Mouse (Mus musculus): ENCODE results near the gene Zbp1.

Zbp1 gene

DNA sequence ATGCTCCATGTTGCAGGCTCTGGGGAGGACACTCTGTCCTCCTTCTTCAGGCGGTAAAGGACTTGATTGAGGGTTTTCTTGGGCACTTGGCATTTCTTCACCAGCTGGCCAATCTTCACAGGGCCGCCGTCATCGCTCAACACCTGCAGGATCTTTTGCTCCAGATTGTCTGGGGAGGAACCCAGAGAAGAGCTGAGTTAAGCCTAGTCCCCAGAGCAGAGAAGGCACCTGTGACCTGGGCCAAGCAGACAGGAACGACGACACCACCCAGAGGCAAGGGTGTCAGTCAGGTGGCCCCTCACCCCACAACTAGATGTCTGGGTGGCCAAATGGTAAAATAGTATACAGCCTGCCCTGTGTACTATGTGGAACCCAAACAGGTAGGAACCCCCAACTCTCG lies 1.9 kb downstream of the Zbp1 start:
- DNase-seq (ENCODE audit: low spot score in 2 of 2): no peak

DNA sequence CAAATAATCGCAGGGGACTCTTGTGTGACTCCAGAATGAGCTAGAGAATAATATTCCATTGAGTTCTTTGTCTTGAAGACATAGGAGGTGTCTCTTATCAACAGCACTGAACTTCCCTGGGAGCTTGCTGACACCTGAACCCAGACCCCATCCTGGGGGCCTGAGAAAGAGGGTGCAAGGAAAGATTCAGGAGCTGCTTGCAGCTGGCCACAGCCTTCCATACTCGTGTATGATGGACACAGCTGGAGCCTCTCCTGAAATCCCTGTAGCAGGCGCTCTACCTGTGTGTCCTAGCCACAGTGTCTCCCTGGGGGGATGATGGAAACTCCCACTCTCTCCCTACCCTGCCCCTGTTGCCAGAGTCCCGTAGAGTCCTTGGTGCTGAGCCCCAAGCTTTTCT lies 6.5 kb downstream of the Zbp1 start:
- no peak for DNase-seq (ENCODE audit: low spot score in 2 of 2)

DNA sequence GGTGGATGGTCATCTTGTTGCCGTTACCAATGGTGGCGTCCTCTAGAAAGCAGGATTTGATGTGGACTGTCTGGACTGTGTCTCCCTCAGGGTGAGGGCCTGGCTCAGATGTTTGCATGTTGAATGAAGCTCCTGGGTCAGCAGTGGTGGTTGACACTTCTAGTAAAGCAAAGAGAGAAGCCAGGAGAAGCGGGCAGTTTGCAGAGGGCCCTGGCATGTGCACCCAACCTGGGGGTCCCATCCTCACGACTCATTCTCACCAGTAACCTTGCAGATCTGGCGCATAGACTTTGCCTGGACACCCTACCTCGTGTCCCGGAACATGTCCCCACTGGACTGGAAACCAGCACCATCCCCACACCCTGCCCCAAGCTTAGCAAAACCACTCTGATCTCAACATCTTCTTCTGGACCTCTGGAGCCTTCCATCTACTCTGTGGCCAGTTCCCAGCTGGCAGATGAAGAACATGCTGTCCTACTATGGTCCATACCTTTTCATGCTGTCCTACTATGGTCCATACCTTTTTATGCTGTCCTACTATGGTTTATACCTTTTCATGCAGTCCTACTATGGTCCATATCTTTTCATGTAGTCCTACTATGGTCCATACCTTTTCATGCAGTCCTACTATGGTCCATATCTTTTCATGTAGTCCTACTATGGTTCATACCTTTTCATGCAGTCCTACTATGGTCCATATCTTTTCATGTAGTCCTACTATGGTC lies 9.5 kb downstream of the Zbp1 start:
- no peak for DNase-seq (ENCODE audit: low spot score in 2 of 2)

DNA sequence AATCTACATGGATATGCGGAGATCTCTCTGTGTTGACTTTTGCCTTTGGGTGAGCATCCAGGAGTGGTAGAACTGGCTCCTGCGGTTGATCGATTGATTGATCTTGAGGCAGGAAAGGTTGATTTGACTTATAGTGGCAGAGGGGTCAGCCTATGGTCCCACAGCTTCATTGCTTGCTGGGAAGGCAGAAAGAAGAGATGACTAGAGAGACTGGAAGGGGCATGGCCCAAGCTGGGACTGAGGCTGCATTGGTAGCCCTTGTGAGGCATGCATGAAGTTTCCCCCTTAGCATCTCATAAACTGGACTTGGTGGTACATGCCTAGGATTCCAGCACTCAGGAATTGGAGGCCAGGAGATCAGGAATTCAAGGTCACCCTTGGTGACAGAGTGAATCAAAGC lies 11.7 kb downstream of the Zbp1 start:
- no peak for DNase-seq (ENCODE audit: low spot score in 2 of 2)

DNA sequence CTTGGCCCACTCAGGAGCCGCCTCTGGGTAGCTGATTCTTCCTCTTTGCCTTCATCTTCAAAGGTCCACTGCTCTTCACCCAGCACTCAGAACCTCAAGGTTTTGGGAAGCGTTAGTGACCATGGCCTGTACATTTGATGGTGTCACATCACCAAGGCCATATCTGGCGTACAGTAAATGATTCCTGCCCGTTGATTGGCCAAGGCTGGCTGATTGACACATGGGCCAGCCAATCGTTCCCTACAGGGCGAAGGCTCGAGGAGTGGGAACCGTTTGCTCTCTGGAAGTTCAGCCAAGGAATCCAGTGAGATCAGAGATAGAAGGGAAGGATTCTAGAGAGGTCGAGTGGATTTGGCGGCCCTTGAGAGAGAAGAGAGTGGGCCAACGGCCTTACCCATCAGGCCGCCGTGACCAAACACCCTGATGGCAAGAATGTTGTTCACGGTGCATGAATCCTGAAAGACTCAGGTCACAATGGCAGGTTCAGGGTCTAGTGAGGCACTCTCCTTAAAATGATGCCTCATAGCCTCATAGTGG lies 13.1 kb downstream of the Zbp1 start:
- DNase-seq (ENCODE audit: low spot score in 2 of 2): no peak

DNA sequence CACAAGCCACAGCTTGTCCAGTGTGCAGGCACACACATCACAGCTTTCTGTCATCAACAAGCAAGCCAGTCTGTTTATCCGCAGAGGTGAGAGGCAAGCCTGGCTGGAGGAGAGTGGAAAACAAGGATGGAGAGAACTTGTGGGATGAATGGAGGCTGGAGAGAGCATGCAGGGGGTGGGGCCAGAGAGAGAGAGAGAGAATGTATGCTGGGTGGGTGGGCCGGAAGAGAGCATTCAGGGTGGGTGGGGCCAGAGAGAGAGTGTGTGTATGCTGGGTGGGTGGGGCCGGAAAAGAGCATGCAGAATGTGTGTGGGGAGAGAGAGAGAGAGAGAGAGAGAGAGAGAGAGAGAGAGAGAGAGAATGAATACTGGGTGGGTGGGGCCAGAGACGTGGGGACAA lies 14.1 kb downstream of the Zbp1 start:
- DNase-seq (ENCODE audit: low spot score in 2 of 2): no peak

DNA sequence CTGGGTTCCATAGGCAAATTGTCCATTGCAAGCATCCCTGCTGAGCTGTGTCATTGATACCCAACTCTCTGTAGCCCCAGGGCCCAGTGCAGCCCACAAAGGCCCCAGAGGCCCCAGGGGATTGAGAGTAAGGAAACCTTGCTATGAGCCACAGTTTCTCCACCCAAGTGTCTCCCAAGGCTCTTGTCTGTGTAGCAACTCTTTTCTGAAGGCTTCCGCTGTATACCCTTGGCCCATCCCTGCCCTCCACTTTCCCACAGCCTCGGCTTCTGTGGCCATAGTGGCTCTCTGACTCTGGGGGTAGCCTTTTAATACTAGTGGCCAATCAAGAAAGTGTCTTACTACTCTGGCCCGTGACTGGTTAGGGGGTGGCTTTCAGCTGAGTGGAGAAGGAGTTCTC lies 15.0 kb downstream of the Zbp1 start:
- DNase-seq (ENCODE audit: low spot score in 2 of 2): no peak

DNA sequence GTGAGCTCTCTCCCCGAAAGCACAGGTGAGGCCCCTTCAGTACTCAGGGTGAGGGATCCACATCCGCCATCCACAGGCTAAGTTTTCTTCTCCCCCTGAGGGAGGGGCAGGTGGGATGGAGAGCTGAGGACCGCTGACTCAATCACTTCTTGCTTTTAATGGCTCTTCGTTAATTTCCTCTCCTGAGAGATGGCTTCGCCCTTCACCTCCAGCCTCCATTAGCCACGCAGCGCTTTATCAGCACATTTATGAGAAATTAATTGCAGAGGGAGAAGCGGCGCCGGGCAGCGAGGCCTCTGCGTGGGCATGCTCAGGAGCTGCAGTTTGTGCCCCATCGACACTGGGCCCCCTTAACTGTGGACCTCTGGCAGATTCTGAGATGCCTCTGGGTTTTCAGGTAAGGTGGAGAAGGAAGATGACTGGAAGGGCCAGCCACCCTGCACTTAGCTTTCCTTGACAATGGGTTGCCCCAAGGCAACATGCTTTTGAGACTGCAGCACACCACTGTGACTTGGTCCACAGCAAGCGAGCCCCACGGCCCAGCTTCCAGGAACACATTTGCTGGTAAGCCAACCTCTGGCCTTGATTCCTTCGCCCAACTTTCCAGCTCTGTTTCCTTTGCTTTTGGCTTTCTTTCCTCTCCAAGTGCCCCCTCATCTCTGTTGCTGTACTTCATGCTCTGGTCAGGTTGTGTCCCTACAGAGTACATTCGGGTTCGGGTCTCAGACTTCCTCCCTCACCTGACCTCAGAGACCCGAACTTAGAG lies 15.6 kb downstream of the Zbp1 start:
- no peak for DNase-seq (ENCODE audit: low spot score in 2 of 2)

DNA sequence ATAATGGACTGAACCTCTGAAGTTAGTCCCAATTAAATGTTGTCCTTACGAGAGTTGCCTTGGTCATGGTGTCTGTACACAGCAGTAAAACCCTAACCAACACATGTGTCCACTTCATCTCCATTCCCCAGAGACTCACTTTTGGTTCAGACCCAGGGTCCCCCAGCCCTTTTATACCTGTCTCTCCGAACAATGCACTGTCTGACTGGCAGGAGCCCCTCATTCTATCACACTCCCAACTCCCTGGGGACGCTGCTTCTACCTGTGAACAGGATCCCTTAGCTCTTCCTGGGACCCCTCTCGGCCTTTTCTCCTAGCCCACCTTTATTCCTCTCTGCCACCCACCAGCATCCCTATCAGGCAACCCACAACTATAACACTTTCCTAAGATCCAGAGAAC lies 23.9 kb downstream of the Zbp1 start:
- DNase-seq (ENCODE audit: low spot score in 2 of 2): no peak

DNA sequence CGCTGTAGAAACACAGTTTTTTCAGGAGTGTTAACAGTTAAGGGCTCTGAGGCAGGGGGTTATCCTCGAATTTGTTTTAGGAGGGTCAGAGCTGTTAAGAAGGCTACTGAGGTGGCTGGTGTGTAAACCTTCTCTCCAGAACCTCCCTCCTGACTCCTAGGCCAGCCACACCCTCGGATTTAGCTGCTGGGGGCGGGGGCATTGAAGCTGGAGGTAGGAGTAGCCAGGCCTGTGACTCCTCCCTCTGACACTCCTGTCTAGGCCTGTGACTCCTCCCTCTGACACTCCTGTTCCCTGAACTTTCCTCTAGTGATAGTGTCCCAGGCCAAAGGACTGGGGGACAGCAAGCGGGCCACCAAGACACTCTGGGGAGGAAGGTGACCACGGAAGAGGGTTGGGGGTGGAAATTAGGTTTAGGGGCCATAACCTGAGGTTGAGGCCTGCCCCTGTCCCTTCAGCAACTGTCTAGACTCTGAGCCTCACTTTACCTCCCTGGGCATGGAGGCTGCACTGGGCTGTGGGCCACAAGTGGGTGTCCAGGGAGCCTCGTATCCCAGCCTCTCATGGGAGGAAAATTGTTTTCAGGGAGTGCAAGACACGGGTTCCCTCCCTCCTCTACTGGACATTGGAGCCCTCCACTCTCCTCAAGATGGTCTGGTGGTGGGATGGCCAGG lies 31.4 kb downstream of the Zbp1 start:
- no peak for DNase-seq (ENCODE audit: low spot score in 2 of 2)

DNA sequence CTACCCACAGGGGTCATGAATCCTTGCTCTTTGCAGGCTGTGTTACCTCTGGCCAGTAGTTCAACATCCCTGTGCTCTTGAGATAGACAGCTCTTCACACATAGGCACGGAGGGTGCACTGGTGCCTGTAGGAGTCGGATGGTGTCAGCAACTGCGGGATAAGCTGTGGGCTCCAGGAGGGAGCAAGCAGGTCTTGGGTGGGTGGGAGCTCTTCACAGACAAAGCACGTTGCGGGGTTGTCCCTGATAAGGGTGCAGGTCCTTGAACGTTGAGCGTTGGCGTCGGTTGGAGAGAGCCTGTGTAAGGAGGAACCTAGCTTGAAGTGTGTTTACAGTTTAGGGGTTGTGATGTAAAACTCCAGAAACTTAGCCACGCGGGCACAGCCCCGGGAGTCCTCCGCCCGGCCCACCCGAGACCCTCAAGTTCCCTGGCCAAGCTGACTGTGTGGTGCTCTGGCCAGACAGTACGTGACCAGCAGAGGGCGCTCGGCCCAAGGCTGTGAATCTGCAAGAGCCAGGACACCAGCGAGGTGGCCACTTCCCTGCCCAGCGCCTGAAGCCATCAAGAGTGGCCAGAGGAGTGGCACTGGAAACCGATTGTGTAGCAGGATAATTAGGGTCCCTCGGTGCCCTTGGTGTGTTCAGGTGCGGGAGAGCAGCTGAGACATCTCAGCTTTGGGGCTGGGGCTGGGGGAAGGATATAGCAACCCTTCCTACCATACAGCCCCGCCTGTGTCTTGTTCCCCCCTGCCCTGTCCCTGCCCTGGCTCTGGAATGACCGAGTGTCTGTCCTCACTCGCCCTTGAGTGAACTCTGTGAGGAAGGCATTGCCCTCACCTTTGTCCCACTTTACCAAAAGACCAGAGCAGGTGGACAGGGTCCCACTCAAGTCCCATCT lies 32.4 kb downstream of the Zbp1 start:
- DNase-seq (ENCODE audit: low spot score in 2 of 2): peak; percentile 45 to 80

DNA sequence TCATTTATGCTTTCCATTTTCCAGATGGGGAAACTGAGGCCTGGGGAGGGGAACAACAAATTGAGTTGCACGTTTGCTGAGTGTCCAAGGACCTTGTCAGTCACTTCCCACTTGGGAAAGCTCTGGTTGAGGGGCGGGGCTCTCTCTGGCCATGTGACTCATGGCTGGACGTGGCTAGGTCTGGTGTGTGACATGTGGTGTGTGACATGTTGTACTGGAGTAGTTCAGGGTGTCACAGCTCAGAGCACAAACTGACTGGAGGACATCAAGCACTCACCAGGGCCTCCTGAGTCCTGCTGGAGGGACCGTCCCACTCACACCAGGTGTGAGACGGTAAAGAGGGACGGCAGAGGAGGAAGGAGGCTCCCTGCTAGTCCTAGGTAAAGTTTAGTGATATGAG lies 33.4 kb downstream of the Zbp1 start:
- no peak for DNase-seq (ENCODE audit: low spot score in 2 of 2)

DNA sequence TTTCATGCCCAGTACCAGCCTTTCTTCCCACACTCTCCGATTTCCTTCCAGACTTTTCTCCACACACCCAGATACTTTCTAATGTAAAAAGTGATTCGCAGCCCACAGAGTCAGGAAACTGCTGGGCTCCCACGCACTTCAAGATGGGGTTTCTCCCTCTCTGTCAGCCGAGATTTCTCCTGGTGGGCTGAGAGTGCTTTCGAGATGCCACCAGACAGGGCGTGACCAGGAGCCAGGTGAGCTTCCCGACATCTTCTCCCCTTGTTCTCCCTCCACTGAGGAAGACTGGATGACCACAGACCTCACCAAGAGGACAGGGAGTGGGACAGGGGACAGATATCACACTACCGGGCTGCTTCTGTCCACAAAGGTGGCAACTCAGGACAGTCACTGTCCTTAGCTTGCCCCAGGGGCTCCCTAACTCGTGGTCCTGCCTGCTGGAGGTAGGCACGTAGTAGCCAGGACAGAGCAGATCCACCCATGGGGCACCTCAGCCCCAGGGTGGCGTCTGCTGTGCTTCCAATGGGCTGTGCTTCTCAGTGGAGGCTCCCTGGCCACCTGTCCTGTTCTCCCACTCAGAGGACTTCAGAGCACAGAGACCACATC lies 34.1 kb downstream of the Zbp1 start:
- no peak for DNase-seq (ENCODE audit: low spot score in 2 of 2)

DNA sequence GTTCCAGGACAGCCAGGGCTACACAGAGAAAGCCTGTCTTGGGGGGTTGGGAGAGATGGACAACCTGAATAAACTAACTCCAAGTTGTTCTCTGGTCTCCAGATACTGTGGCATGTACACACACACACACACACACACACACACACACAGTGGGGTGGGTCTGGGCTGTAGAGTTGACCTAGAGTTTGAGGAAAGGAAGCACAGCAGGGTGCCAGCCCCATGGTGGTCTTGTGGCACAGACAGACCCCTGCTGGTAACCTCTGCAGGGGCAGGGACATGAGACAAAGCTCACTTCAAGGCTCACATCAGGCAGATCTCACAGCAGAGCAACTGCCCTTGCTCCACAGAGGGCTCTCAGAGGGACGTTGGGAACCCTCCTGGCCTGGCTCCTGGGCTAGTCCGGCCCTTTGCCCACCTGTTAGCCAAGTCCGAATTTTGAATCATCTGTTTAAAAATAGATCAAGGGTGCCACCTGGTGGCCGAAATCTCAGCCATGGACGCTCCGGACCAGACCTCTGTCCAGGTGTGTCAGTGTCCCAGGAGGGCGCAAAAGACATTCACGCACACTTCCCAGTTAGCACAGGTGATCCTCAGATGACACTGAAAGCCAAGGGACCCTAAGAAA lies 34.8 kb downstream of the Zbp1 start:
- DNase-seq (ENCODE audit: low spot score in 2 of 2): peak in 1 of 2 experiments; percentile 37

DNA sequence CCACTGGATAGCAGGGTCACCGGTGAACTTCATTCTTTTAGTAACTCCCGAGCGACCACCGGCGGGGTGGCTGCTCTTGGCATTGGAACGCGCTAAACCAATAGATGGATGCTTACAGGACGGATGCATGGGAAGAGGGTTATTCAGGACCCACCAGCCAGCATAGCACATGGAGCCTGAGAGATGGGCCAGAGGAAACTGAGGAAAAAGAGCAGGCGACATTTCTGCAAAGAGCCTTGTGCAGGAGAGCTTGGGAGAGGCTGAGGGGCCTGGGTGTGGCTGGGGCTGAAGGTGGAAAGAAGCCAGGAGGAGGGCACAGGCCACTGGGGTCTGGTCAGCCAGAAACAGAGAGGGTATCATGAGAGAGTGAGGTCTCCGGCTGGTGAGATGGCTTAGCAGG lies 35.4 kb downstream of the Zbp1 start:
- no peak for DNase-seq (ENCODE audit: low spot score in 2 of 2)

DNA sequence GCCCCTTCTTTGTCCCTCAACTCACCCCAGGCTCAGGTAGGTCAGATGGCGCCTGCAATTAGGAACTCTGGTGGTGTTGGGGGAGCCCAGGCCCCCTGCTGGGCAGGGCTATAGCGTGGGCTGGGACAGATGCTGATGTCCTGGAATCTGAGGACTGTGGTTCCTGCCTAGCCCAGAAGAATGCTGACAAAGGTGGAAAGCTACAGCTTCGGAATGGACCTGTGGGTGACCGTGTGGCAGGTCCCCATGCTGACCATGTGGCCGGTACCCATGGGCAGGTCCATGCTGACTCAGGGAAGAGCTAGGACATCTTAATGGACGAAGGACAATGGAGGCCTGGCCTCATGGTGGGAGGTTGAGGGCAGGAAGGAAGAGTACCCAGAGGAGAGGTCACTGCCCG lies 35.9 kb downstream of the Zbp1 start:
- DNase-seq (ENCODE audit: low spot score in 2 of 2): no peak

DNA sequence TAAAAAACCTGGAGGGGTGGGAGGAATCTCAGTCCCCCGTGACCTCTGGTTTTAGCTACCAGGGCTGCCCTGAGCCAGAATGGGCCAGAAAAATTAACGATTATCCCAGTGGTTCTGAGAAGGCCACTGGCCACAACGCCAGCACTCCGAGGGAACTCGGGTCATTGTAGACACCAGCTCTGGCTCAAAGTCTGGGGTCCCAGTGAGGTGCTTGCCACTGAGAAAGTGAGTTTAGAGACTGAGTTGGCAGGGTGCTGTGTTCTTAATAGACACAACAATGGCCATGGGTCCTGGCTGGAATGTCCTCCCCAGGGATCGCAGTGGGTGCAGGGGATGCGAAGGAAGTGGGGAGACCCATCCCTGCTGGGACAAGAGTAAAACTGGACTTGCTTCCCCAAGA lies 36.8 kb downstream of the Zbp1 start:
- DNase-seq (ENCODE audit: low spot score in 2 of 2): no peak

DNA sequence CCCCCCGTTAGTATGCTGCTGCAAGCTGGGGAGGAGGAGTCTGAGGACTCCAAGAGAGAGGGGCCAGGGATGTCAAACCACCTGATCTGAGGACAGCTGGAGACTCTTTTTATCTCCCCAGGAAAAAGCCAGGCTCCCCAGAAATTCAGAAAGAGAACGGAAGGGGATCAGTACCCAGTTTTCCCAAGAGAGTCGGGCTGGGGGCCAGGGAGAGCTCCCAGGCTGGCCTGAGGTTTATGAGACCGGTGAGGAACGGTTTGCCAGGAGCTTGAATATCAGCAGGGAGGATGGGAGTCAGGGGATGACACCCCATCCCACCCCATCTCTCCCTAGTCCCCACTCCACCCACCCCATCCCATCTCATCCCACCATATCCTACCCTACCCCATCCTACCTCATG lies 37.2 kb downstream of the Zbp1 start:
- no peak for DNase-seq (ENCODE audit: low spot score in 2 of 2)

DNA sequence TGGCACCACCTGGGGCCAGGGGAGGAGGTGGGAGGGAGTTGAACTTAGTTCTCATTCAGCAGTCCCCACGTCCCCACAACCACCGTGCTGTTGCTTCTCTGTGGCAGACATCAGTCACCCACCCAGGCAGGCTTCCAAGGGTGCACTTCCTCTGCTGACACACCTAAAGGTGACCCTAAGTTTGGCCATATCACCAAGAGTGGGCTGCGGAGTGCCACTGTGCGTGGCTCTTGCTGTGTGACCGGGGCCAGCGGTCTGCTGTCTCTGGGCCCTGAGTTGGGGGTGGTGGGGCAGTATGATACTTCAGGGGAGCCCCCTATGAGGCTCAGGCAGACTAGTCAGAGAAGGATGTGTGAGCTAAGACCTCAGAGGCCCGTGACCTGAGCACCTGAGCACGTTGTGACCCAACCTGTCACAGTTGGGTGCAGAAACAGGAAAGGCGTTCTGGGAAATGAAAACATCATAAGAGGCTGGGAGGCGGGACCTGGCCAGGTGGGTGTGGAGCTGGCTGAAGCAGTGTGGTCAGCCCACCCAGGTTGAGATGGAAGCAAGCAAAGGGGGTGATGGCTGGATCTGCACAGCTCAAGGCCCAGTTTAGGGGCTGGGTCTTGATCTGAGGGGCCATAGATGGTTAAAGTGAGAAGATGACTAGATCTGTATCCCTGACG lies 37.9 kb downstream of the Zbp1 start:
- DNase-seq (ENCODE audit: low spot score in 2 of 2): no peak

DNA sequence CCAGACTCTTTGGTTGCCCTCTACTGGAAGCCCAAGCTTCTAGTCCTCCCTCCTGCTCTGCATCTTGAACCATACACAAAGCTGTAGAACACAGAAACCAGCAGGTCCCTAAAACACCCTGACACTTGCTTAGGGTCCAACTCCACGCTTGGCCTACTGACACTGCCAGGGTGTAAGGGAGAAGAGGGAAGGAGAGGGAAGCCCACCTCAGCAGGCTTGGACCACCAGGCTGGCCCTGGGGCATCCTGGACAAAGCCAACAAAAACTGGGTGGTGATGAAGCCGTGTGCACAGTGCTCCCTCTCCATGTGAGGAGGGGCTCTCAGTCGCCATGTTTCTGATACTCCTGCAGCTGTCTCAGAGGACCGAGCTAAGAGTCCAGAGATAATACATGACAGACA lies 38.7 kb downstream of the Zbp1 start:
- no peak for DNase-seq (ENCODE audit: low spot score in 2 of 2)

All from heart, adult 9 months (tissue).